Mouse (Mus musculus) spleen, adult 2 months (tissue): ENCODE results near the gene Dcaf5.

Source experiments
- CTCF ChIP-seq: fragments of 200-500 bp; IDR thresholded peaks from 2 replicates; pipeline ENCODE4 v1.5.1; 2011; ENCODE audit warnings: mild to moderate bottlenecking, inconsistent platforms; ENCODE audit not compliant: insufficient read depth, insufficient read length, insufficient replicate concordance; ENCODE audit errors: extremely low read depth
- POLR2A ChIP-seq: fragments of 200-500 bp; IDR thresholded peaks from 2 replicates; pipeline ENCODE4 v1.6.1; 2011; ENCODE audit warnings: low read depth, low read length, inconsistent platforms

DNA sequence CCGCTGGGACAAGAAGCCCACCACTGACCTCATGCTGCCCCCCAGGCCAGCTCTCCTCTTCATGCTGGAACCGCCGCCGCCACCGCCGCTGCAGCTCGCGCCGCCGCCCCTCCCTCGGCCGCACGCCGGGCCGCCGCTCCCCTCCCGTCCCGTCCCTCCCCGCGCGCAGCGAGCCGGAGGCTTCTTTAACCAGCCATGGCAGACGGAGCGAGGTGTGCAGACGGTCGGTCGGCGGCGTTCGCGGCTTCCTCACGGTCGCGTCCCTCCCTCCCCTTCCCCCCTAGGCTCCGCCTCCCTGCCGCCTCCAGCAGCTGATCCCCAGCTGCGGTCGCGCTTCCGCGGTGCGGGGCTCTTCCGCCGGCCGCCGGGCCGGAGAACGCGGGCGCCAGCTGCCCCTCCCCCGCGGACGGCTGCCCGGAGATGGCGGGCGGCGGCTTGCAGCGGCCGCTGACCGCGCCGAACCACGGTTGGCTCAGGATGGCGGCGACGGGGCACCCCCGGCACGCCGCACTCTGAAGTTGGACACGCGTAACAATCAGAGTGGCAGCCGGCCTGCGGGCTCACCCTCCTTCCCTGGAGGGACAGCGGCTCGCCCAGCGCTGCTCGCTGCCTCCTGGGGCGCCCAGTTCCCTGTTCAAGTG is at the start of gene Dcaf5:
- TF ChIP-seq CTCF (no peak), POLR2A (peak; percentile 46; the same call in 1 of the 2 replicates)
